Mouse (Mus musculus): ENCODE measurements at regions not wholly inside any gene's neighbourhood (a gene's known extent, or its start where the extent isn't known, plus 50 kb on each side); places are given as distances from the start of the nearest gene placed in this dataset.

DNA sequence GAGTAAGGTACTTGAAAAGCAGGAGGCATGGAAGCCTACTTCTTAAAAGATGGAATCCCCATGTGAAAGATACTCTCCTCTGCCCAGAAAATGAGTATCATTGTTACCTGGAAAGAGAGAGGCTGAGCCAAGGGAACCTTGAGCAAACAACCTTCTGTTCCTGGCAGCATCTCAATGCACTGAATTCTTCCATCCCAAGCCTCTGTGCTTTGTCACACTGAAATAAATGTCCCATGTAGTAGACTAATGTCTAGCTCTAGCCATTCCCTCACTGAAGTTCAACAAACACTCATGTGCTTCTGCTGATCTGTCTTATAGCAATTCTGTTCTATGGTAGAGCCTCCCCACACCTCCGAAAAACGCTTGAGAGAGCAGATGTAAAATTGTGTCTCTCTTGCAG, 182.6 kb downstream of the Gm19410 start:
- Histone ChIP-seq H3K4me1 (ENCODE audit: control insufficient read depth, insufficient read depth, insufficient read length) (no peaks in the 10 kb centered on the region), H3K4me3 (ENCODE audit: extremely low read depth, insufficient read depth, insufficient read length) (no peak overlapping the region), H3K27me3 (ENCODE audit: control insufficient read depth, insufficient read depth, low read length) (no peaks in the 10 kb centered on the region), H3K36me3 (ENCODE audit: control insufficient read depth, insufficient read depth, low read length) (no peaks in the 10 kb centered on the region), H3K27ac (ENCODE audit: insufficient read depth, low read length) (no peak overlapping the region)
- no peak for DNase-seq (ENCODE audit: low read depth in 1 of 2, low spot score in 2 of 2)
- 92% methylated on average over 2 of the region's 2 CpGs for WGBS
- TF ChIP-seq POLR2A (IDR thresholded peaks at IDR 0.05; ENCODE audit: low read depth, low read length) (no peak), CTCF (IDR thresholded peaks at IDR 0.05; ENCODE audit: extremely low read depth, insufficient read depth, insufficient read length, insufficient replicate concordance) (no peak)

DNA sequence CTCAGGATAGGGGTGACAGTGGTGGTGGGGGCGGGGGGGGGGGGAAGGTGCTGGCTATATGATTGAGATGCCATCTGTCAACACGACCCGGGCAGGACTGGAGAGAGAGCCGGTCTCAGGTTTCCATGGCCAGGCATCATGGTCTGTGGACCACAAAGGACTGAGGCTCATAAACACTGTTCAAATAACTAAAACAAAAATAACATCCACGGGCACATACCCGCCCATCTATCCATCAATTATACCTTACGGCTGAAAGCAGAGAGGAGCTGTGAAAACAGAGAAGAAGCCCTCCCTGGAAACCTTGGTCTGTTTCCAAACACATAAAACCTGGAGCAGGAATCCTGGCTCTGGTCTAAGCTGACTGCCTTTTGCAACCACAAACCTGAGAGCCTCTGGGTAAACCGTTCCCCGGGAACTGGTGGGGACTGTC, 183.2 kb downstream of the Gm19410 start:
- H3K4me3 ChIP-seq (ENCODE audit: extremely low read depth, insufficient read depth, insufficient read length) = no peak overlapping the region
- no peak for DNase-seq (ENCODE audit: low read depth in 1 of 2, low spot score in 2 of 2)
- H3K36me3 ChIP-seq (ENCODE audit: control insufficient read depth, insufficient read depth, low read length) = no peaks in the 10 kb centered on the region
- H3K4me1 ChIP-seq (ENCODE audit: control insufficient read depth, insufficient read depth, insufficient read length) = no peaks in the 10 kb centered on the region
- TF ChIP-seq CTCF (IDR thresholded peaks at IDR 0.05; ENCODE audit: extremely low read depth, insufficient read depth, insufficient read length, insufficient replicate concordance) (no peak), POLR2A (IDR thresholded peaks at IDR 0.05; ENCODE audit: low read depth, low read length) (no peak)
- H3K27me3 ChIP-seq (ENCODE audit: control insufficient read depth, insufficient read depth, low read length) = no peaks in the 10 kb centered on the region
- no peak overlapping the region for H3K27ac ChIP-seq (ENCODE audit: insufficient read depth, low read length)
- WGBS = 76% methylated on average over 9 of the region's 9 CpGs

DNA sequence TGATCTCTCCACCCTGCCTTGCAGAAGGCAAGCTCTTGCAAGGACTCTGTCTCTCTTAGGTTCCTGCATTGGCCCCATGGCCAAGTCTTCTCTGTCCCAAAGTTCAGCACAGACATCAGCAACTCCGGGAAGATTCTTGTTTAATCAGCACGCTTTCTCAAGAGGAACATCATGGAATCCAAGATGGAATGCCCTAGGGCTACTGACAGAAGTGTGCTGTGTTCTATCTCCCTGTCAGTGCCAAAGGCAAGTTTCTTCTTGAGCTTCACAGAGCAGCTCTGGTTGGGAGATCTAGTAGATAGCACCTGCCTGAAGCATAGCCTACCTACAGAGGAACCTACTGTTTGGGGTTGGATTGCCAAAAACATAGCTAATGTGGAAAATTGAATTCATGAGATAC, 189.9 kb downstream of the Gm19410 start:
- Histone ChIP-seq H3K4me1 (ENCODE audit: control insufficient read depth, insufficient read depth, insufficient read length) (no peaks in the 10 kb centered on the region), H3K27ac (ENCODE audit: insufficient read depth, low read length) (no peak overlapping the region), H3K27me3 (ENCODE audit: control insufficient read depth, insufficient read depth, low read length) (no peaks in the 10 kb centered on the region), H3K36me3 (ENCODE audit: control insufficient read depth, insufficient read depth, low read length) (no peaks in the 10 kb centered on the region), H3K4me3 (ENCODE audit: extremely low read depth, insufficient read depth, insufficient read length) (no peak overlapping the region)
- no peak for TF ChIP-seq CTCF (IDR thresholded peaks at IDR 0.05; ENCODE audit: extremely low read depth, insufficient read depth, insufficient read length, insufficient replicate concordance)
- no peak for TF ChIP-seq POLR2A (IDR thresholded peaks at IDR 0.05; ENCODE audit: low read depth, low read length)
- DNase-seq (ENCODE audit: low read depth in 1 of 2, low spot score in 2 of 2) = no peak
- 86% methylated on average over 2 of the region's 2 CpGs for WGBS

DNA sequence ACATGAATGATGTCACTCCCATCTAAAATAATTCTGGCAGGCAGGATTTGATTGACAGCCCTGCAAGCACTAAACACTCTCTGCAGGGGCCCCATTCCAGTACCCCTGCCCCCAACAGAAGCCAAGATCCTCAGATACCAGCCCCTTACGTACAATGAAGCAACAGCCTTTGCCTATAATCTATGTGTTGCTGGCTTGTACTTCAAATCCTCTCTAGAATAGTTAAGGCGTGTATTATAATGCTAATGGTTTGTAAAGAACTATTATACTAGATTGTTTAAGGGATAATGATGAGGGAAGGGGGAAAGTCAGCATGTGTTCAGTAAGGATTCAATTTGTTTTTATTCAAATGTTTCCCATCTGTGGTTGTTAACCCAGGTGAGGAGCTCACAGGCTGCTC, 190.7 kb downstream of the Gm19410 start:
- no peaks in the 10 kb centered on the region for H3K27me3 ChIP-seq (ENCODE audit: control insufficient read depth, insufficient read depth, low read length)
- no peak overlapping the region for H3K27ac ChIP-seq (ENCODE audit: insufficient read depth, low read length)
- WGBS = 92% methylated on average over 2 of the region's 2 CpGs
- H3K4me1 ChIP-seq (ENCODE audit: control insufficient read depth, insufficient read depth, insufficient read length) = no peaks in the 10 kb centered on the region
- DNase-seq (ENCODE audit: low read depth in 1 of 2, low spot score in 2 of 2) = no peak
- H3K36me3 ChIP-seq (ENCODE audit: control insufficient read depth, insufficient read depth, low read length) = no peaks in the 10 kb centered on the region
- H3K4me3 ChIP-seq (ENCODE audit: extremely low read depth, insufficient read depth, insufficient read length) = no peak overlapping the region
- TF ChIP-seq CTCF (IDR thresholded peaks at IDR 0.05; ENCODE audit: extremely low read depth, insufficient read depth, insufficient read length, insufficient replicate concordance) = no peak
- TF ChIP-seq POLR2A (IDR thresholded peaks at IDR 0.05; ENCODE audit: low read depth, low read length) = no peak

DNA sequence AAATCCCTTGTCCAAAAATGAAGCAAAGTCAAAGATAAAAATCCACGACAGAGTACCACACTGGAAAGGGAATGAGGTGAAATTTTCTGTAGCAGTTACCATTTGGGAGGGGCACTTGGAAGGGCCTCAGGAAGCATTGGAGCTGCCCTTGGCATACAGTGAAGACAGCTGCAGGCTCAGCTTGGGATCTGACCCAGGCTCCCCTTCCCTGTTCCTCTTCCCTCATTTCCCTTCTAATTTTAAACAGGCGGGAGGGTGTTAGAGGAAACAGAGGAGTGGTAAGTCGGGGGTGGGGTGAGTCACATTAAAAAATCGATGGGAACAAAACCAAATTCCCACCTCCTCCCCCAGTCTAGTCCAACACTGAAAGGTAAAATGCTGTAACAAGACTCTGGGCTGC, 193.6 kb downstream of the Gm19410 start:
- no peaks in the 10 kb centered on the region for H3K36me3 ChIP-seq (ENCODE audit: control insufficient read depth, insufficient read depth, low read length)
- no peak overlapping the region for H3K4me3 ChIP-seq (ENCODE audit: extremely low read depth, insufficient read depth, insufficient read length)
- no peaks in the 10 kb centered on the region for H3K27me3 ChIP-seq (ENCODE audit: control insufficient read depth, insufficient read depth, low read length)
- 66% methylated on average over 4 of the region's 4 CpGs for WGBS
- no peak for DNase-seq (ENCODE audit: low read depth in 1 of 2, low spot score in 2 of 2)
- TF ChIP-seq CTCF (IDR thresholded peaks at IDR 0.05; ENCODE audit: extremely low read depth, insufficient read depth, insufficient read length, insufficient replicate concordance) = no peak
- no peak for TF ChIP-seq POLR2A (IDR thresholded peaks at IDR 0.05; ENCODE audit: low read depth, low read length)
- H3K4me1 ChIP-seq (ENCODE audit: control insufficient read depth, insufficient read depth, insufficient read length) = no peaks in the 10 kb centered on the region
- H3K27ac ChIP-seq (ENCODE audit: insufficient read depth, low read length) = no peak overlapping the region

DNA sequence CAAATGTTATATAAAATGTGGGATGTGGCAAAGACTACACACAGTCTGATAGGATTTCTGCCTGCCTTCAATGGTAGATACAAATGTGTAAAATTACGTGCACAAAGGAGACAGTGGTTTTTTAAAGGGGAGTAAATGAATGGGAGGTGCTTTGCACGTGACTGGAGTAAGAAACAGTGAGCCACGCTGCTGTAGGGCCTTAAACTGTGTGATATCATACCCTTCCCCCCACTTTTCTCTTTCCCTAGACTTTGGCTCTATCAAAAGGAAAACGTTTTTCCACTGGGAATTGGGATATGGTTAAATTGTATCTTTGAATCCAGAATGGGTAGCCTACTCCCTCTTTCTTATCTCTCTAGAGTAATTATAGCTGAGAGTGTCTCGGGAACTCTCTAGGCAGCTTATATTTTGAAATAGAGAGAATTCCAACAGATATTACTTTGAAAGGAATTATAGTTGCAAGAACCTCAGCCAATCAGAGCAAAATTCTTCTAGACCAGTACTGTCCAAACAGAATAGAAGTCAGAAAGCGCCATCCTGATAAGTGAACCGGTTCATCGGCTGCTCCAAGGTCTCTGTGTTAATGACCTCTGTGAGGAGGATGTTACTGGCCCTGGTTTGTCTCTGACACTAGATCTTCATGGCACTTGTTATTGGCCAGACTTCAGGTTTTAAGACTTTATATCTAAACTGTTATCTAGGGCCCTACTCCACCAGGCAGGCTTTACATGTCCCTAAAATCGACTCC, 195.5 kb downstream of the Gm19410 start:
- 79% methylated on average over 9 of the region's 9 CpGs for WGBS
- no peak for TF ChIP-seq CTCF (IDR thresholded peaks at IDR 0.05; ENCODE audit: extremely low read depth, insufficient read depth, insufficient read length, insufficient replicate concordance)
- no peak for TF ChIP-seq POLR2A (IDR thresholded peaks at IDR 0.05; ENCODE audit: low read depth, low read length)
- no peak for DNase-seq (ENCODE audit: low read depth in 1 of 2, low spot score in 2 of 2)
- no peaks in the 10 kb centered on the region for H3K36me3 ChIP-seq (ENCODE audit: control insufficient read depth, insufficient read depth, low read length)
- no peak overlapping the region for H3K27ac ChIP-seq (ENCODE audit: insufficient read depth, low read length)
- H3K27me3 ChIP-seq (ENCODE audit: control insufficient read depth, insufficient read depth, low read length) = no peaks in the 10 kb centered on the region
- no peaks in the 10 kb centered on the region for H3K4me1 ChIP-seq (ENCODE audit: control insufficient read depth, insufficient read depth, insufficient read length)
- H3K4me3 ChIP-seq (ENCODE audit: extremely low read depth, insufficient read depth, insufficient read length) = no peak overlapping the region

DNA sequence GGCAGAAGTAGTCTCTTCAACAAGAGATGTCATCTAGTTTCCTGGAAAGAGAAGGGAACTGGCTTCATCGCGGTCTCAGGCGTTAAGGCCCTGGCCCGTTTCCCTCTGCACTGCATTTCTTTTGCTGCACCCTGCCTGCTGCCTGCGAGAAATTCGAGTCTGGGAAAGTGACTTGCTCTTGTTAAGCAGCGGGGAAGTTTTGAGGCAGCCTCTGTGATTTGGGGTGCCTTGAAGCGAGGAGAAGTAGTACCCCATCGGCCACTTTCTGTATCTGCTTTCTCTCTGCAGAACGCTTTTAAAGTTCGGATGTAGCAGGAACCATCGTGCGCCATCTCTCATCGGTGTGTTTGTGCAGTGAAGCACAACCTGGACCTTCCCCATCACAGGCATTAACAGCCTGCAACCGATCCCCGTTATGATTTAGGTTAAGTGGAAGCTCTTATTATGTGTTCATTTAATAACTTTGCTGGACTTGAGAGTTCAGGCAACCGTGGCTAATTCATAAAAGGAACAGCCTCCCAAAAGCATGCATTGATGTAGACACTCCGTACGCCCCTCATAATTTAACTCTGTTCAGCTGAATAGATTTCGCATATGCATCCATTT, 196.1 kb downstream of the Gm19410 start:
- no peaks in the 10 kb centered on the region for H3K36me3 ChIP-seq (ENCODE audit: control insufficient read depth, insufficient read depth, low read length)
- WGBS = 81% methylated on average over 20 of the region's 20 CpGs
- H3K27ac ChIP-seq (ENCODE audit: insufficient read depth, low read length) = no peak overlapping the region
- no peaks in the 10 kb centered on the region for H3K4me1 ChIP-seq (ENCODE audit: control insufficient read depth, insufficient read depth, insufficient read length)
- H3K27me3 ChIP-seq (ENCODE audit: control insufficient read depth, insufficient read depth, low read length) = no peaks in the 10 kb centered on the region
- DNase-seq (ENCODE audit: low read depth in 1 of 2, low spot score in 2 of 2) = no peak
- H3K4me3 ChIP-seq (ENCODE audit: extremely low read depth, insufficient read depth, insufficient read length) = no peak overlapping the region
- TF ChIP-seq CTCF (IDR thresholded peaks at IDR 0.05; ENCODE audit: extremely low read depth, insufficient read depth, insufficient read length, insufficient replicate concordance) (no peak), POLR2A (IDR thresholded peaks at IDR 0.05; ENCODE audit: low read depth, low read length) (no peak)

All from spleen, adult 2 months (tissue).